Mouse (Mus musculus): ENCODE measurements around the gene 1700028P14Rik. TPM values are rescaled to one million over a fixed set of nuclear protein-coding genes. Genes with fewer than 3 reads are reported as not detected.

The 1700028P14Rik gene
- total and polyA plus RNA-seq, 3 experiments: not detected

GRCm38 (mm10) chr19:23523711-23524110 lies 128.9 kb downstream of the 1700028P14Rik start:
- no peaks in the 10 kb centered on the region for H3K36me3 ChIP-seq (ENCODE audit: control insufficient read depth in 1 of 2, insufficient read depth in 2 of 2, low read length in 2 of 2)
- no peak overlapping the region for H3K9ac ChIP-seq (ENCODE audit: control insufficient read depth, low read depth, low read length, poor library complexity, severe bottlenecking)
- peak; percentile 42 for DNase-seq (ENCODE audit: low read depth, low spot score)
- H3K79me2 ChIP-seq (ENCODE audit: control insufficient read depth, insufficient read depth, low read length, poor library complexity): no peaks in the 10 kb centered on the region
- H3K27me3 ChIP-seq (ENCODE audit: control insufficient read depth in 1 of 2, insufficient read depth in 2 of 2, low read length in 2 of 2): no peaks in the 10 kb centered on the region
- H3K4me1 ChIP-seq (ENCODE audit: control insufficient read depth in 1 of 2, insufficient read depth in 2 of 2, low read length in 2 of 2): no peaks in the 10 kb centered on the region
- H3K9me3 ChIP-seq (replicated peaks; ENCODE audit: insufficient read depth, low read length): no peaks in the 10 kb centered on the region
- H3K4me3 ChIP-seq (ENCODE audit: control insufficient read depth in 1 of 2, insufficient read depth in 1 of 2, low read depth in 2 of 2, low read length in 2 of 2): no peak overlapping the region
- H3K27ac ChIP-seq (ENCODE audit: control insufficient read depth, low read depth, low read length): no peak overlapping the region
- TF ChIP-seq ETS1 (IDR thresholded peaks at IDR 0.05; ENCODE audit: low read depth, low read length) (no peak), CHD2 (IDR thresholded peaks at IDR 0.05; ENCODE audit: low read length) (no peak), ZNF384 (IDR thresholded peaks at IDR 0.05; ENCODE audit: low read depth, low read length) (no peak), E2F4 (IDR thresholded peaks at IDR 0.05; ENCODE audit: borderline replicate concordance, low read depth, low read length) (no peak), KAT2A (conservative IDR thresholded peaks at IDR 0.05; ENCODE audit: low read depth, low read length) (no peak), MAZ (IDR thresholded peaks at IDR 0.05; ENCODE audit: low read depth, low read length) (no peak), RAD21 (IDR thresholded peaks at IDR 0.05; ENCODE audit: low read depth, low read length) (peak; percentile 68), JUND (IDR thresholded peaks at IDR 0.05; ENCODE audit: low read depth, low read length) (no peak), NRF1 (IDR thresholded peaks at IDR 0.05; ENCODE audit: insufficient read depth, low read depth, low read length, poor library complexity, severe bottlenecking) (no peak), BHLHE40 (IDR thresholded peaks at IDR 0.05; ENCODE audit: borderline replicate concordance, low read depth, low read length) (no peak), MYB (IDR thresholded peaks at IDR 0.05; ENCODE audit: low read depth, low read length) (no peak), GATA1 (IDR thresholded peaks at IDR 0.05; ENCODE audit: low read depth, low read length) (no peak), MAX (IDR thresholded peaks at IDR 0.05; ENCODE audit: low read length) (no peak), USF2 (IDR thresholded peaks at IDR 0.05; ENCODE audit: borderline replicate concordance in 1 of 2, insufficient read depth in 1 of 2, low read depth in 1 of 2, low read length in 2 of 2) (no peak), POLR2AphosphoS2 (IDR thresholded peaks at IDR 0.05; ENCODE audit: low read length) (no peak), POLR2A (IDR thresholded peaks at IDR 0.05; ENCODE audit: control insufficient read depth in 1 of 2, insufficient read depth in 1 of 2, low read depth in 1 of 2, low read length in 2 of 2, poor library complexity in 1 of 2) (no peak), MYC (IDR thresholded peaks at IDR 0.05; ENCODE audit: low read depth, low read length) (no peak), SIN3A (IDR thresholded peaks at IDR 0.05; ENCODE audit: low read length) (no peak), SMC3 (IDR thresholded peaks at IDR 0.05; ENCODE audit: low read depth, low read length) (peak; percentile 57), ZC3H11A (IDR thresholded peaks at IDR 0.05; ENCODE audit: low read depth, low read length) (peak; percentile 20; the same call in 1 of the 2 replicates), CTCF (IDR thresholded peaks at IDR 0.05 in 2 of 3, conservative IDR thresholded peaks at IDR 0.05 in 1 of 3; ENCODE audit: control insufficient read depth in 1 of 3, insufficient read depth in 1 of 3, low read depth in 2 of 3, low read length in 3 of 3, poor library complexity in 1 of 3, severe bottlenecking in 1 of 3) (peak; percentile 61 to 64 (median 62)), ELF1 (IDR thresholded peaks at IDR 0.05; ENCODE audit: low read depth, low read length) (no peak), UBTF (IDR thresholded peaks at IDR 0.05; ENCODE audit: borderline replicate concordance, insufficient read depth, low read depth, low read length) (no peak), USF1 (IDR thresholded peaks at IDR 0.05; ENCODE audit: low read depth, low read length) (no peak), GABPA (IDR thresholded peaks at IDR 0.05; ENCODE audit: low read depth, low read length) (no peak), TAL1 (IDR thresholded peaks at IDR 0.05; ENCODE audit: low read length) (no peak), POLR2AphosphoS5 (IDR thresholded peaks at IDR 0.05; ENCODE audit: borderline replicate concordance, low read depth, low read length) (no peak), RCOR1 (IDR thresholded peaks at IDR 0.05; ENCODE audit: low read depth, low read length) (no peak), EP300 (IDR thresholded peaks at IDR 0.05; ENCODE audit: low read depth in 1 of 2, low read length in 2 of 2) (no peak), MEF2A (IDR thresholded peaks at IDR 0.05; ENCODE audit: extremely low read depth, insufficient replicate concordance, low read depth, low read length, poor library complexity, severe bottlenecking) (no peak), NELFE (IDR thresholded peaks at IDR 0.05; ENCODE audit: low read depth, low read length) (no peak), ZMIZ1 (IDR thresholded peaks at IDR 0.05; ENCODE audit: low read depth, low read length) (no peak), MXI1 (IDR thresholded peaks at IDR 0.05; ENCODE audit: low read depth, low read length) (no peak), TBP (IDR thresholded peaks at IDR 0.05; ENCODE audit: low read depth, low read length) (no peak), MAFK (IDR thresholded peaks at IDR 0.05; ENCODE audit: borderline replicate concordance, low read depth, low read length) (no peak)

Data from MEL (cell line).